ENCODE assay signal across 32 mouse cellular contexts in the genomic region with DNA sequence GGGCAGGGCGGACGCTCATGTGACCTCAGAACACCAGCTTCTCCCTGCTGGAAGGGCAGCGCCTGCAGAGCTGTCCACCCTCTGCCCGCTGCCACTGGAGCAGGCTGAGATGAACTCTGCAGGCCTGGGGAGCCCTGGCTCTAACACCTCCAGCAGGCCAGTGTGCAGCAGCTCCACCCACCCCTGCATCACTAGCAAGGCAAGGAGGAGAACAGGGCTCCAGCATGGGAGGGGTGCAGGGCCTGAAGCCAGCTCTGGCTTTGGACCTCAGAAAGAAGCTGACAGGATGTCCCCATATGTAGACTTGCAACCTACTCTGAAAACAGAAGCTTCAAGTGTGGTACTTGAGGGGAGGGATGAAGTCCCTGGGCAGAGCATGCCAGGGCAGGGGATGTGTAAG. TPM values are rescaled to one million over a fixed set of nuclear protein-coding genes. Genes with fewer than 3 reads are reported as not detected.
DNase-seq lines count a peak whose midpoint lies in the region; ATAC-seq lines count a peak whose summit lies in the region.
"Had no signal": no experiment of that assay in that cellular context is flagged by ENCODE, and none has a peak within 500 bp of the region (broad histone marks: within the 10 kb centered on the region; RNA-seq: fewer than 3 reads in every experiment).

No protein-coding gene starts in this region.

- no peak overlapping the region for H3K27ac ChIP-seq in limb, embryonic 10.5 days
- H3K27ac ChIP-seq in kidney, embryonic 16.5 days (ENCODE audit: low read length): no peak overlapping the region
- H3K27ac ChIP-seq: embryonic facial prominence, embryonic 10.5 days; embryonic facial prominence, embryonic 15.5 days; forebrain, embryonic 12.5 days; hindbrain, embryonic 10.5 days; hindbrain, embryonic 15.5 days; intestine, embryonic 15.5 days; kidney, postnatal 0 days; limb, embryonic 12.5 days; liver, embryonic 15.5 days; lung, embryonic 15.5 days; midbrain, embryonic 12.5 days; neural tube, embryonic 12.5 days; stomach, embryonic 15.5 days had no signal

- H3K36me3 ChIP-seq in limb, embryonic 10.5 days: peaks cover 100% of the 10 kb centered on the region
- H3K36me3 ChIP-seq in kidney, embryonic 16.5 days (ENCODE audit: insufficient read depth, low read length): peaks cover 66% of the 10 kb centered on the region

- peak overlapping the region; percentile 3; the same call in 1 of the 2 replicates for H3K4me3 ChIP-seq in limb, embryonic 10.5 days
- no peak overlapping the region for H3K4me3 ChIP-seq in kidney, embryonic 16.5 days (ENCODE audit: low read length)
- H3K4me3 ChIP-seq: embryonic facial prominence, embryonic 10.5 days; embryonic facial prominence, embryonic 15.5 days; forebrain, embryonic 12.5 days; hindbrain, embryonic 10.5 days; hindbrain, embryonic 15.5 days; intestine, embryonic 15.5 days; limb, embryonic 12.5 days; liver, embryonic 15.5 days; lung, embryonic 15.5 days; megakaryocyte, embryonic 14.5 days; midbrain, embryonic 12.5 days; myocyte; neural tube, embryonic 12.5 days; stomach, embryonic 15.5 days had no signal

- no peaks in the 10 kb centered on the region; the same call in 1 of the 2 replicates for H3K4me1 ChIP-seq in limb, embryonic 10.5 days
- no peaks in the 10 kb centered on the region for H3K4me1 ChIP-seq in kidney, embryonic 16.5 days (ENCODE audit: insufficient read depth, low read length)
- H3K4me1 ChIP-seq: embryonic facial prominence, embryonic 10.5 days; embryonic facial prominence, embryonic 15.5 days; forebrain, embryonic 12.5 days; hindbrain, embryonic 10.5 days; hindbrain, embryonic 15.5 days; intestine, embryonic 15.5 days; limb, embryonic 12.5 days; lung, embryonic 15.5 days; midbrain, embryonic 12.5 days; neural tube, embryonic 12.5 days; stomach, embryonic 15.5 days had no signal

- peak; percentile 42 to 50 for DNase-seq in cerebellum, adult 18-20 months
- DNase-seq in cerebellum, adult 11 months: no peak
- DNase-seq in MN1 (ENCODE audit: low spot score): peak; percentile 22
- DNase-seq in cerebellum, adult 9-11 months: peak; percentile 60
- DNase-seq in limb, embryonic 10.5 days (ENCODE audit: low spot score): no peak
- DNase-seq in yolk sac, embryonic 10.5 days (ENCODE audit: low spot score): no peak
- DNase-seq: adrenal gland, postnatal 14 days; forebrain, postnatal 0 days; heart, postnatal 14 days; kidney, adult 2 months; kidney, postnatal 4 days; lung, postnatal 36 days had no signal

- no peaks in the 10 kb centered on the region for H3K27me3 ChIP-seq in limb, embryonic 10.5 days (ENCODE audit: low read depth, poor library complexity, severe bottlenecking)
- H3K27me3 ChIP-seq in kidney, embryonic 16.5 days (ENCODE audit: insufficient read depth, low read length): no peaks in the 10 kb centered on the region
- H3K27me3 ChIP-seq: embryonic facial prominence, embryonic 15.5 days; forebrain, embryonic 12.5 days; hindbrain, embryonic 15.5 days; intestine, embryonic 15.5 days; limb, embryonic 12.5 days; liver, embryonic 15.5 days; lung, embryonic 15.5 days; midbrain, embryonic 12.5 days; neural tube, embryonic 12.5 days; Patski; stomach, embryonic 15.5 days had no signal

- 94% methylated on average over 4 of the region's 4 CpGs for WGBS in limb, embryonic 10.5 days
- 92% methylated on average over 4 of the region's 4 CpGs for WGBS in kidney, embryonic 16.5 days

- no peak overlapping the region for H3K9ac ChIP-seq in kidney, embryonic 16.5 days (replicated peaks; ENCODE audit: low read length)
- H3K9ac ChIP-seq: embryonic facial prominence, embryonic 15.5 days; forebrain, embryonic 12.5 days; forebrain, postnatal 0 days; hindbrain, embryonic 15.5 days; intestine, embryonic 15.5 days; limb, embryonic 12.5 days; liver, embryonic 15.5 days; lung, embryonic 15.5 days; midbrain, embryonic 12.5 days; neural tube, embryonic 12.5 days; stomach, embryonic 15.5 days had no signal

- no peak overlapping the region for H3K4me2 ChIP-seq in kidney, embryonic 16.5 days (replicated peaks; ENCODE audit: low read depth, low read length)
- H3K4me2 ChIP-seq: embryonic facial prominence, embryonic 15.5 days; forebrain, embryonic 12.5 days; hindbrain, embryonic 15.5 days; intestine, embryonic 15.5 days; limb, embryonic 12.5 days; liver, embryonic 15.5 days; lung, embryonic 15.5 days; midbrain, embryonic 12.5 days; neural tube, embryonic 12.5 days; stomach, embryonic 15.5 days had no signal

- no peaks in the 10 kb centered on the region for H3K9me3 ChIP-seq in limb, embryonic 10.5 days (replicated peaks)
- H3K9me3 ChIP-seq in kidney, embryonic 16.5 days (ENCODE audit: low read length): no peaks in the 10 kb centered on the region
- H3K9me3 ChIP-seq: embryonic facial prominence, embryonic 10.5 days; embryonic facial prominence, embryonic 15.5 days; forebrain, embryonic 12.5 days; G1E; hindbrain, embryonic 10.5 days; hindbrain, embryonic 15.5 days; intestine, embryonic 15.5 days; limb, embryonic 12.5 days; liver, embryonic 15.5 days; lung, embryonic 15.5 days; megakaryocyte, embryonic 14.5 days; midbrain, embryonic 12.5 days; neural tube, embryonic 12.5 days; stomach, embryonic 15.5 days had no signal

- ATAC-seq in kidney, embryonic 16.5 days (ENCODE audit: low FRiP score, low TSS enrichment): no peak
- ATAC-seq: forebrain, postnatal 0 days; intestine, embryonic 15.5 days; Patski had no signal

RNA-seq across cellular contexts. Expression of a gene that starts 31.9 kb away (rescaled TPM):
- 63.2 and 79.5 TPM in 2 replicates for polyA plus RNA-seq in limb, embryonic 10.5 days (2016; fragmentation: Nextera tagmentation; extraction: Ambion mirVana)
- polyA plus RNA-seq in kidney, embryonic 16.5 days (2015; fragmentation: Nextera tagmentation; extraction: Ambion mirVana): 72.8 and 77.0 TPM in 2 replicates

RNA-seq across cellular contexts. Expression of a gene that starts 32.0 kb away (rescaled TPM):
- 27.5 and 31.2 TPM in 2 replicates for polyA plus RNA-seq in limb, embryonic 10.5 days (2016; fragmentation: Nextera tagmentation; extraction: Ambion mirVana)
- polyA plus RNA-seq in kidney, embryonic 16.5 days (2015; fragmentation: Nextera tagmentation; extraction: Ambion mirVana): 23.1 TPM in 2 replicates

RNA-seq across cellular contexts. Expression of a gene that starts 49.6 kb away (rescaled TPM):
- 47.2 and 57.1 TPM in 2 replicates for polyA plus RNA-seq in limb, embryonic 10.5 days (2016; fragmentation: Nextera tagmentation; extraction: Ambion mirVana)
- polyA plus RNA-seq in kidney, embryonic 16.5 days (2015; fragmentation: Nextera tagmentation; extraction: Ambion mirVana): 116 and 120 TPM in 2 replicates

RNA-seq across cellular contexts. Expression of a gene that starts 50.9 kb away (rescaled TPM):
- 18.9 and 24.7 TPM in 2 replicates for polyA plus RNA-seq in limb, embryonic 10.5 days (2016; fragmentation: Nextera tagmentation; extraction: Ambion mirVana)
- 22.5 and 24.3 TPM in 2 replicates for polyA plus RNA-seq in kidney, embryonic 16.5 days (2015; fragmentation: Nextera tagmentation; extraction: Ambion mirVana)

RNA-seq across cellular contexts. Expression of a gene that starts 57.8 kb away (rescaled TPM):
- polyA plus RNA-seq in limb, embryonic 10.5 days (2016; fragmentation: Nextera tagmentation; extraction: Ambion mirVana): 0.88 and 1.1 TPM in 2 replicates
- 0.37 TPM in 1 of 2 replicates, not detected in the other for polyA plus RNA-seq in kidney, embryonic 16.5 days (2015; fragmentation: Nextera tagmentation; extraction: Ambion mirVana)
- polyA plus RNA-seq: embryonic facial prominence, embryonic 10.5 days; forebrain, embryonic 12.5 days; G1E; heart, embryonic 14.5 days; hindbrain, embryonic 10.5 days; kidney, adult 2 months; liver, adult 2 months; midbrain, embryonic 12.5 days; myocyte; neural tube, embryonic 12.5 days; Patski had no signal

Comparison
In these comparisons a context has a peak if more than half of its experiments do, and no peak if none do; other contexts are left out.
1. DNase-seq: peak in cerebellum, adult 18-20 months (2 of 2), MN1 (single experiment) and cerebellum, adult 9-11 months (single experiment); none in cerebellum, adult 11 months (single experiment), limb, embryonic 10.5 days (single experiment) and yolk sac, embryonic 10.5 days (single experiment).